Mouse (Mus musculus) liver, embryonic 14.5 days (tissue): ENCODE measurements at regions not wholly inside any gene's neighbourhood (a gene's known extent, or its start where the extent isn't known, plus 50 kb on each side); places are given as distances from the start of the nearest gene placed in this dataset.

Experiments
- CTCF ChIP-seq: IDR thresholded peaks from 2 replicates; pipeline ENCODE4 v1.5.1; 2016; ENCODE audit warnings: antibody characterized with exemption, low read depth, control low read depth
- EP300 ChIP-seq: IDR thresholded peaks from 2 replicates; pipeline ENCODE4 v1.6.1; 2016; ENCODE audit warnings: antibody characterized with exemption, low read depth

- TF ChIP-seq CTCF (no peak), EP300 (no peak)
Observed at GRCm38 (mm10) chr1:190286481-190287145, 116.1 kb upstream of the Prox1 start.
